Mouse (Mus musculus) urinary bladder, adult 18-20 months (tissue): Measurements from ENCODE around the gene Arhgef25.
"Not testable (repeated sequence)": the region's sequence is repeated elsewhere in the genome, so short reads cannot be mapped to it uniquely, and the experiment has no call there.

ENCODE experiments used
- DNase-seq, 2 experiments: peaks; one replicate each; pipeline ENCODE4 v3.0.0; 2022; ENCODE audit warnings: low spot score in 2 of 2, mixed read lengths in 2 of 2

Arhgef25 gene

GRCm38 (mm10) chr10:127138328-127139141 is 51.3 kb downstream of the Arhgef25 start:
- no peak for DNase-seq

GRCm38 (mm10) chr10:127137896-127138295 is 52.0 kb downstream of the Arhgef25 start:
- DNase-seq, result no peak

DNA sequence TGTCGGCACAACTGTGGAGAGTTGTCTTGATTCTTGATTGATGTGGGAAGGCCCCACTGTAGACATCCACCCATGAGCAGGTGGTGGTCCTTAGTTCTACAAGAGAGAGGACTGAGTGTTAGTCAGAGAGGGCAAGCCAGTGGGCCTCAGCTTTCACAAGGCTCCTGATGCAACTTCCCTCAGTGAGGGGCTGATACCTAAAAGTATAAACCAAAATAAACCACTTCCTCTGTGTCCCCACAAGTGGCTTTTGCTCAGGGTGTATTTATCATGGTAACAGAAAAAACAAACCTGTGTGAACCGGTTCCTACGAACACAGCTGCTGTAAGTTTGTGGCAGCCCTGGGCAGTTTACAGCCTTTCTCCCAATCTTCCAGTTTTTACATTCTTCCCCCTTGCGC is 53.4 kb downstream of the Arhgef25 start:
- no peak for DNase-seq

- DNase-seq, result no peak
Measured at GRCm38 (mm10) chr10:127135118-127135836, 54.6 kb downstream of the Arhgef25 start.

DNA sequence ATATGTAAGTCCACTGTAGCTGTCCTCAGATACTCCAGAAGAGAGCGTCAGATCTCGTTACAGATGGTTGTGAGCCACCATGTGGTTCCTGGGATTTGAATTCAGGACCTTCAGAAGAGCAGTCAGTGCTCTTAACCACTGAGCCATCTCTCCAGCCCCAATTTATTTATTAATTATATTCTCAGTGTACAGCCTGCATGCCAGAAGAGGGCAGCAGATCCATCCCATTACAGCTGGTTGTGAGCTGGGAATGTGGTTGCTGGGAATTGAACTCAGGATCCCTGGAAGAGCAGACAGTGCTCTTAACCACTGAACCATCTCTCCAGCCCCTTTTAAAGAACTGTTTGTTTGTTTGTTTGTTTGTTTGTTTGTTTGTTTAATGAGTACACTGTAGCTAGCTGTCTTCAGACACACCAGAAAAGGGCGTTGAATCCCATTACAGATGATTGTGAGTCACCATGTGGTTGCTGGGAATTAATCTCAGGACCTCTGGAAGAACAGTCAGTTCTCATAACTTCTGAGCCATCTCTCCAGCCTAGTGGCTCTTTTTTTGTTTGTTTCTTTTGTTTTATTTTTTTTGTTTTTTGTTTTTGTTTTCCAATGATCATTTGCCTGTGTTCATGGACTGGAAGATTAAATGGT is 55.4 kb downstream of the Arhgef25 start:
- not testable (repeated sequence) for DNase-seq
